Mouse (Mus musculus): ENCODE data around the gene Pde6d.
"Not testable (repeated sequence)": the region's sequence is repeated elsewhere in the genome, so short reads cannot be mapped to it uniquely, and the experiment has no call there.

Gene Pde6d

DNA sequence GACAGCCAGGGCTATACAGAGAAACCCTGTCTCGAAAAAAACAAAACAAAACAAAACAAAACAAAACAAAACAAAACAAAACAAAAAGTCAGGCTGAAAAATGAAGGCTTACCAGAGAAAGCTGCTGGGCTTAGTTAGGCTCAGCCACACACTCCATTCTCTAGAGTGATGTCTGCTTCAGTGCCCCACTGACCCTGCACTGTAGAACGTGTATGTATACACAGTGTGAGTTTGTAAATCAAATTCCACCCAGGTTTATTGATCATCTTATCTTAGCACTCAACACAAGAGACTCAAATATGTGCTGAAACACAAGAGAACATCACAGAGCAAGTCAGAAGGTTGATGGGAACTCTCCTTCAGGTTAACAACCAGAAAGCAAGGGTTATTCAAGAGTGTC is 14.0 kb downstream of the Pde6d start:
- DNase-seq (ENCODE audit: low spot score): no peak

- DNase-seq (ENCODE audit: low spot score): no peak
Observed at GRCm38 (mm10) chr1:86562663-86563062, 19.8 kb downstream of the Pde6d start.

GRCm38 (mm10) chr1:86559232-86559631 is 23.2 kb downstream of the Pde6d start:
- DNase-seq (ENCODE audit: low spot score): no peak

GRCm38 (mm10) chr1:86557872-86558271 is 24.6 kb downstream of the Pde6d start:
- no peak for DNase-seq (ENCODE audit: low spot score)

DNA sequence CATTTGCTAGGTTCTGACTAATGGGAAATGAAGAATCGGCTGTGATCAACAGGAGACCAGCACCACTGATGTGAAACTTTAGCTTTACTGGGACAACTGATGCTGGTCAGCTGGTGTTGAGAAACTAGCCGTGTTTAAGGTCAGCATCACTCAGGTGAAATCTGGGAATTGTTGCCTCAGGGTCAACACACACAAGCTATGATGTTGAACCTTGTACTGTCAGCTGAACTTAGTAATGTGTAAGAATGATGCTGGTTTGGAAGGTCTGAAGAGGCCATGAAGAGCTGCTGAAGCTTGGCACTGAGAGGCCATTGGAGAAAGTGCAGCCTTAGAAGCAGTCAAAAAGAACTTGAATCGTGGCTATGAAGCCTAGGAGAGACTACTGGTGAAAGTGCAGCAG is 26.8 kb downstream of the Pde6d start:
- no peak for DNase-seq (ENCODE audit: low spot score)

GRCm38 (mm10) chr1:86551877-86552276 is 30.6 kb downstream of the Pde6d start:
- no peak for DNase-seq (ENCODE audit: low spot score)

DNA sequence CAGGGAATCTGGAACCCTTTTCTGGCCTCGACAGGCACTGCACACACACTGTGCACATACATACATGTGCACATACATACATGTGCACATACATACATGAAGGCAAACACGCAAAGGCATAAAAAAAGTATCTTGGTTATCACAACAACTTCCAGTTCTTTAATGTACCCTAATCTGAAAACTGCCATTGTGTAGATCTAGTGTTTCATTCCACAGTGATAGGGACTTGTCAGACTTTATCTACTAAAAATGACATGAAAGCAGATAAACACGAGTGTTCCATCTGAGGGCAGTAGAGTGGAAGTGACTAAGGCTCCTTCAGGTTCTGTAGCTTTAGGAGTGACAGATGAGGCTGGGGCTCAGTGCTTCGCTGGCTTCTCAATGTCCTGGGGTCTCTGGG is 31.1 kb downstream of the Pde6d start:
- DNase-seq (ENCODE audit: low spot score): no peak

- DNase-seq (ENCODE audit: low spot score): no peak
Observed at GRCm38 (mm10) chr1:86546797-86547196, 35.6 kb downstream of the Pde6d start.

GRCm38 (mm10) chr1:86542584-86542983 is 39.8 kb downstream of the Pde6d start:
- no peak for DNase-seq (ENCODE audit: low spot score)

- not testable (repeated sequence) for DNase-seq (ENCODE audit: low spot score)
Observed at GRCm38 (mm10) chr1:86539583-86539982, 42.8 kb downstream of the Pde6d start.

DNA sequence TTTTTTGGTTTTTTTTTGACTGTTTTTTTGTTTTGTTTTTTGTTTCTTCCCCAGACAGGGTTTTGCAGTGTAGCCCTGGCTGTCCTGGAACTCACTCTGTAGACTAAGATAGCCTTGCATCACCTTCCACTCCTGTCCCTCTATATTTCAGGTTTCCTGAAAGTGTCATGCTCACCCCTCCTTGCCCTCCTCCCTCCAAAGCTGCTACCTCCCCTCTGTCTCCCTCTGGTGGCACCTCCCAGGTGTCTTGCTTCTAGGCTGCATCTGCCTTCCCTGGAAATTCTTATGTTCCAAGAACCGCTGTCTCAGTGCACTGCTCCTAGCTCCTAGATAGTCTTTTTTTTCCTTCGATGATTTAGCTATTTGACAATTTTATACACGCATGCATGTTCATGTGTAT is 44.0 kb downstream of the Pde6d start:
- DNase-seq (ENCODE audit: low spot score): no peak

DNA sequence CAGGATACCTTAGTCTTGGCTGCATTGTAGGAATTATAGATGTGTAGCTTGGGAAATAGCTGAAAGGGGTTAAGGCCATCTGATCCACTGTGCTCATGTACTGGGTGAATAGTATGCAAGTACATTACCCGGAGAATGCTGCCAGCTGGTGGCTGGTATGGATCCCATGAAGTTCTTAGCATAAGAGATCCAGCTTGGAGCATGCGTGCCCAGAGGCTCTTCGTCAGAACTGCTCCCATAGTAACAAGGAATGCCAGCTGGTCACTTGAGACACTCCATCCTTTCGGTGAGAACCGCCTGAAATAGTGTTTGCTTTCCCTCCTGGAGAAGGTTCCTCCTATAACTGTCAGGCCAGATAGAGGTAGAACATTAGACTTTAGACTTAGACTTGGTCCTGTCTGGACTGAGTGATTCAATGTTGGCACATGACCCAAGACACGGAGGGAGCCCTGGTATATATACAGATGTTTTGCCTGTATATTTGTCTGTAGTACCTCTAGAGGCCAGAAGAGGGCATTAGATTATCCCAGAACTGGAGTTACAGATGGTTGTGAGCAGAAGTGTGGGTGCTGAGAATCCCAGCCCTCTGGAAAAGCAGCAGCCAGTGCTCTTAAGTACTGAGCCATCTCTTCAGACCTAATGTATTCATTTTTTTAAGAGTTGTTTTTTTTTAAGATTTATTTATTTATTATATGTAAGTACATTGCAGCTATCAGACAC is 48.9 kb downstream of the Pde6d start:
- DNase-seq (ENCODE audit: low spot score): peak; percentile 44

- peak; percentile 96 for DNase-seq (ENCODE audit: low spot score)
Observed at GRCm38 (mm10) chr1:86532362-86533051, 49.9 kb downstream of the Pde6d start.

DNA sequence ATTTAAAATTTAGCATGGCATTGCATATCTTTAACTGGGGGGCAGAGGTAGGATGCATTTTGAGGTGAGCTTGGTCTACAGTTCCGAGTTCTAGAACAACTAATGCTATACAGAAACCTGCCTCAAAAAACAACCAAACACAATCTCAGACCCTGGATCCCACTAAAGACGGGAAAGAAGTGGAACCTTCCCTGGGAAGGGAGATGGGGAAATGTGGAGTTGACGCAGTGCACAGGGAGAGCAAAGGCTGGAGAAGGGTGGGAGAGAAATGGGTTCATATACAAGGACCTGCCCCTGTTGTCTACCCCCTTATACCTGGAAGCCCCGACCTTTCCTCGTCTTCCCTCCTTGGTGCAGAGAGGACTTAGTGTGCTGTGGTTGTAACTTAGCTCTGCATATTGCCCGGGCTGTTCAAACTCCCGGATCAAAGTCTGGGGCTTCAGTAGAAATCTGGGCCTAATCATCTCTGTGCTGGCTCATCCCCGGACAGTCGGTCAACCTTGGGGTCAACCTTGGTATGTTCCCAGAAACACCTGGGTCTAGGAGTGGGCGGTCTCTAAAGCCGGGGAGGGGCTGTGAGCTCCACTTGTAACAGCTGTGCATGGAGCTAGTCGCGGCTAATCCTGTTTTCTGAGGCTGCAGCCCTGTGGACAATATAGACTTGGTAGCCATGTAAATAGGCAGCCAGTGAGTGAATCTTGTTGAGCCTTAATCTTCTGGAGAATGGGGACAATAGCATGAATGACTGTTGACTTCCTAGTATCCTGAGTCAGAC is 50.7 kb downstream of the Pde6d start:
- DNase-seq (ENCODE audit: low spot score): no peak

DNA sequence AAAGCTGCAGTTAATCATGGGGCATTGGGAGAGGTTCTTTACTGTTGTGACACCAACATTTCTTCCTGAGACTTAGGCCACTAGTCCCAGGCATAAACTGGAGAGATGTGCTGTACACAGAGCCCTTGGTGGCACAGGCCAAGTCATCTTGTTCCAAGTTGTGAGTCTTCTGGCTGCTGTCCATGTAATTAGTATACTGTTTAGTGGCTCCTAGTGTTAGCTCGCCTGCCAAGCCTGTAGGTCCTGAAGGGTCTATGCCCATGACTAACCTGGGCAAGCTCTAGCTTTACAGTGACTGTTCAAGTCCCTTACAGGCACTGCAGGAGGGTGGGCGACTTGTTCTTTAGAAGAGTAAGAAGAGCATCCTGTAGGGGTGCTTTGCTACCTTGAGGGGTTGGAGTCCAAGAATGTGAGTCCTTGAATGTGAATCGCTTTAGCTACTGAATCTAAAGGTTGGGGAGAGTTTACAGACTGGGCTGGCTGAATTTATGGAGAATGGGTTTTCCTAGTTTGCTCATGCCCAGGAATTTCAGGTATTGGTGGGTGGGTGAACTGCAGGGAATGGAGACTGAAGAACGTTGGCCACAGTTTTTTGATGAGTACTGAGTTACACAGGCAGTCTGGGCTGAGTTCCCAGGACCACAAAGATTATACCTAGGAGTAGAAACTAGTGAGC is 51.4 kb downstream of the Pde6d start:
- DNase-seq (ENCODE audit: low spot score): no peak

DNA sequence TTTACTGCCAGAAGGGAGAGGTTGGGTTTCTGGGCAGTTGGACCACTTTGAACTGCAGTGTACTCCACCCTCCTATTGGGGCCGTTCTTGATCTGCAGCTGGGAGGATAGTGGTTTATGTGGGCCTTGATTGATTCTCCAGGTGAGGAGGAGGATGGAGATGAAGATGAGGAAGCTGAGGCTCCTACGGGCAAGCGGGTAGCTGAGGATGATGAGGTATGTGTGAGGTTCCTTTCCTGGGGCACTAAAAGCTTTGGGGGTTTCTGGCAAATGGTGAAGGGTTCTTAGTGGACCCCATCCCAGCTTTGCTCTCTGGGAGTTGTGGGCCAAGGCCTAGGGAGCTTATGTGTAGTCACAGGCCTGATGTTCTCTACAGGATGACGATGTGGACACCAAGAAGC is 52.8 kb downstream of the Pde6d start:
- no peak for DNase-seq (ENCODE audit: low spot score)

DNA sequence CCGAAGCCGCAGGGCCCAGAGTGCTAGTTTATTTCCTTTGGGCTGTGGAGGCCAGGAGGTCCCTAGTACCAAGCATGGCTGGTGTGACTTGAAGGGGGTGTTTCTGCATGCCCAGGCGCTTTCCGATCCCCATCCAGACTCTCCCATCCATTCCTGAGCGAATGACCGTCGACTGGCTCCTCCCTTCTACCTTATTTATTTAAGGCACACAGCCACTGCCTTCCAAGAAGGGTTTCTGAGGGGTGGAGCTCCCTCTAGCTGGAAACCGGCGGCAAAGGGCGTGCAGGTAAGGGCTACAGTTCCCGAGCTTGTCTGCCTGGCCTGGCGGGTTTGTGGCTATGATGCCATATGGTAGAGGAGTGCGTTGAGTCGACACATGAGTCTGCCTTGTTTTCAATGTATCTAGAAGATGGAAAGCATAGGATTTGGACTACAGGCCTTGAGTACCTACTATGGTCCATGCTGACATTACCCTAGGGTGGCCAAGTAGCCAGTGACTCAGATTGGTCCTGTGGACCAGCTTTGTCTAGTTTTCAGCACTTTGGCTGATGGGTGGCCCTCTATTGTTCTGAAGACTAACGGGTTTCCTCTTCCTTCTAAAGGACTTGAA is 53.8 kb downstream of the Pde6d start:
- DNase-seq (ENCODE audit: low spot score): peak; percentile 66

DNA sequence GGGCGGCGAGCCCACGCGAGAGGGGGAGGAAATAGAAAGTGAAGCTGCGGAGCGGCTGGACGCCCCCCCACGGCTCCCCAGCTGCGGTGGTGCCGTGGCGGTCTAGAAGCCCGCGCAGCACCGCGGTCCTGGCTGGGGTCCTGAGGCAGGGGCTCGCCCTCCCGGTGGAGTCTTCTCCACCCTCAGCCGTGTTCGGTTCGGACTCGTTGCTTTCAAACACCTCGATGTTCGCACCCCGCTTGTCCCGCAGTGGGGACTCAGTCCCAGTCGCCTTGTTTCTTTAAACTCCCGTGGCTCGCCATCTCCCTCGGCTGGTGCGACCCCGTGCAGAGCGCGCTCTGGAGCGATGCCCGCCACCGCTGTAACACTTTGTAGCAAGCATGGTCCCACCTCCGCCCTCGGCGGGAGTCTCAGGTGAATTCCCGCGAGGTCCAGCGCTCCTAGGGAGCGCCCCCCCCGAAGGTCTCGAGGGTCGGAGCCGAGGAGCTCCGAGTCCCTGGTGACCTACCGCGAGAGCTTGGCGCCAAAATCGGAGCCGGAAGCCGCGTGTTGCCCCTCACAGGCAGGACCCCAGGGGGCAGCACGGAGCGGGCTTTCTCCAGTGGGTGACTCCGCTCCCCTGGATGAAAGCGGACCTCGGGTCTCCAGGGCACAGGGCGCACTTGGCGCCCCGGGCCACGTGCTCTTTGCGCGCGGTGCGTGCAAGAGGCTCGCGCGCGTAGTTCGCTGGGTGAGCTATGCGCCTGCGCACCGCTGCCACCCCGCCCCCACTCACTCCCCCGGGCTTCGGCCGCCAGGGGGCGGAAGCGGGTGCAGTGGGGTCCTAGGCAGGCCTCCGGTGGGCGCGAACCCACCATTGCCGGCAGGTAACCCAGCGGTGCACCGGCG is 54.6 kb downstream of the Pde6d start:
- peak; percentile 95 for DNase-seq (ENCODE audit: low spot score)

- peak; percentile 46 for DNase-seq (ENCODE audit: low spot score)
Observed at GRCm38 (mm10) chr1:86526789-86527598, 55.4 kb downstream of the Pde6d start.
